Mouse (Mus musculus): ENCODE data around the gene Lrrc1. TPM values are rescaled to one million over a fixed set of nuclear protein-coding genes. Genes with fewer than 3 reads are reported as not detected.

Gene Lrrc1
- polyA plus RNA-seq, 1 experiment from 2014 or later: 4.9 TPM

DNA sequence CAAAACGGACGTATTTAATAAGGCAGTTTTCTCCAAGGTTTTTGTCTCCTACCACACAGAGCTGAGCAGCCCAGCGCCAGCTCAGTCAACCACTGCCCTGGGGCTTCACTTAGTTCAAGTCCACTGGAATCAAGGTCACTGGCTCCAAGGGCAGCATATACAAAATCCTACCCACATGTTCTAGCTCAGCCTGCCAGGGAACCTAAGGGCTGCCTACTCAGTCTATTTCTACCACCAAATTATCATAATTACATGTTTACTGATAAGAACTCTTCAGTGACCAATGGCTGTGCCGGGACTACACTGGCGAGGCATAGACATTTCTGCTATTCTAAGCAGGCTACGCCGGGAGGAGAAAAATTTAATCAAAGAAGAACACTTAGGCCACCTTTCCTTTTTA is 80.8 kb downstream of the Lrrc1 start:
- H3K4me1 ChIP-seq: peaks cover 38% of the 10 kb centered on the region
- peaks cover 3% of the 10 kb centered on the region; the same call in 1 of the 2 replicates for H3K36me3 ChIP-seq
- H3K27me3 ChIP-seq (ENCODE audit: low read depth, poor library complexity, severe bottlenecking): no peaks in the 10 kb centered on the region
- H3K4me3 ChIP-seq: no peak overlapping the region
- H3K9me3 ChIP-seq (replicated peaks): no peaks in the 10 kb centered on the region
- WGBS: 82% methylated on average over 7 of the region's 7 CpGs
- DNase-seq (ENCODE audit: low spot score): no peak
- H3K27ac ChIP-seq: peak overlapping the region; percentile 61; the same call in 1 of the 2 replicates

DNA sequence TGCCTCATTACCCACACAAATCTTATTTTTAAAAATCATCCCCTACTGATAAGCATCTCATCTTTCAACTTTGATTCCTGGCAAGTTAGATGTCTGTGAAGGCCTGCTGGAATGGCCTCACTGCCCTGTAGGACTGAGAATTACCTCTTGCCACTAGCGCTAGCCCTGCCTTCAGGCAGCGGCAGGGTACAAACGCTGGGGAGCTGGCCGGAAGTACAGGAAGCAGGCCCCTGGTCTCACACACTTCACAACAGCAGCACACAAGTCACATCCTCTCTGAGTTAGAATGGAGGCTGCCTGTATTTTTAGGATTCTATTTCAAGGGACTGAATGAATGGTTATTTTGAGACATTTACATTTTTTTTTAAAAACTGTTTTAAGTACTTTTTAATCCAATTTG is 81.5 kb downstream of the Lrrc1 start:
- Histone ChIP-seq H3K9me3 (replicated peaks) (no peaks in the 10 kb centered on the region), H3K36me3 (peaks cover under 1% of the 10 kb centered on the region; the same call in 1 of the 2 replicates), H3K27me3 (ENCODE audit: low read depth, poor library complexity, severe bottlenecking) (no peaks in the 10 kb centered on the region), H3K4me1 (peaks cover 38% of the 10 kb centered on the region), H3K27ac (no peak overlapping the region), H3K4me3 (no peak overlapping the region)
- WGBS: 60% methylated on average over 4 of the region's 4 CpGs
- DNase-seq (ENCODE audit: low spot score): no peak

DNA sequence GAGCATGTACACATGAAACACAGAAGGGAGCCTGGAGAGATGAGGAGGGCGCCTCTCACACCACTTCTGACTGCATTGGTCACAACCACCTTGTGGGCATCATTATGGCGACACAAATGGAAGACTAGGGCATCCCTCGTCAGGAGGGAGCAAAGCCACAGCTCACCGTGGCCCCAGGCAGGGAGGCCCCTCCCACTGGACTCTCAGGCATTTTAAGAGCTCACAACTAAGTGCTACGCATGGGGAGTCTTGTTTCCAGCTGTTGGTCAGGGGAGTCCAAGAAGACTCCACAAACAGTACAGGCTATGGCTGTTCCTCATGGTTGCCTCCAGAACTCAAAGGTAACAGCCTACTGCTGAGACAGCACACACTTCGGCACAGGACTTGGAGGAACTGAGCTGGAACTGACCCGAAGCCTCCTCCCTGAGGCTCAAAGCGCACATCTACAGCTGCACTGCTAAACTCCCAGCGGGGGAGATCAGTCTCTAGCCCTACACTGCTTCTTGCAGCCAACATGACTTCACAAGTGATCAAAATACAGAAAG is 83.2 kb downstream of the Lrrc1 start:
- H3K9me3 ChIP-seq (replicated peaks): no peaks in the 10 kb centered on the region
- no peak for DNase-seq (ENCODE audit: low spot score)
- no peaks in the 10 kb centered on the region for H3K27me3 ChIP-seq (ENCODE audit: low read depth, poor library complexity, severe bottlenecking)
- peaks cover 43% of the 10 kb centered on the region for H3K4me1 ChIP-seq
- 85% methylated on average over 9 of the region's 9 CpGs for WGBS
- H3K4me3 ChIP-seq: no peak overlapping the region
- 0 out of 2 replicates have a peak, but pooled peaks cover 5% of the 10 kb centered on the region for H3K36me3 ChIP-seq
- no peak overlapping the region for H3K27ac ChIP-seq

DNA sequence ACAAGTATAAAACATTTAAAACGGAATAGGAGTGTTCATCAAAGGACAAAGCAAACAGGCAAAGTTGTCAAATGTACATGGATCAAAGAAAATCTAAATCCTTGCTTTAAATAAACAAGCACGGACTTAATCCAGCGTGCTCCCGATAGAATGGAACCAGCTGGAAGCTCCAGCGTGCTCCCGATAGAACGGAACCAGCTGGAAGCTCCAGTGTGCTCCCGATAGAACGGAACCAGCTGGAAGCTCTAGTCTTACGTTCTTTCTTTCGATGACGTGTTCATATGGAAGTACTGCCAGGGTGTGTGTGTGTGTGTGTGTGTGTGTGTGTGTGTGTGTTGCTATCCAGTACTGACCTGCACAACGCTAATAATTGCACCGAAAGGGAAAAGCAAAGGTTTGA is 84.3 kb downstream of the Lrrc1 start:
- 93% methylated on average over 14 of the region's 14 CpGs for WGBS

DNA sequence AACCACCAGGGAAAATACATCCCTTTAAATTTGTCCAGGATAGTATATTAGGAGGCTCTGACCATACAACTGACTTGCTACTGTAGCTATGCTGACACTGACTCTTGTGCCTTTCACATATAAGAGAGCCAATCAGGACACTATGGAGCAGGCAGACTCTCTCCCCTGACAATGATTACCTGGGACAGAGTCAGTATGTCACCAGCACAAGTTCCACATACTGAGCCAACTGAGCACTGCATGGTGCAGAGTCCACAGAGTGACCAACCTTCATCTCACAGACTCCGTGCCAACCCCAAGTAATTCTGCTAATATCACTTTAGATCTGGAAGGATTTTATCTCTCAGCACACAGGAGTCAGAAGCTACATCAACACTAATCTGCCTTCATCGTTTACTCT is 85.3 kb downstream of the Lrrc1 start:
- peaks cover 26% of the 10 kb centered on the region for H3K4me1 ChIP-seq
- H3K9me3 ChIP-seq (replicated peaks): no peaks in the 10 kb centered on the region
- H3K27me3 ChIP-seq (ENCODE audit: low read depth, poor library complexity, severe bottlenecking): no peaks in the 10 kb centered on the region
- WGBS: 94% methylated on average over 2 of the region's 2 CpGs
- H3K4me3 ChIP-seq: no peak overlapping the region
- peaks cover 10% of the 10 kb centered on the region; the same call in 1 of the 2 replicates for H3K36me3 ChIP-seq
- no peak for DNase-seq (ENCODE audit: low spot score)
- H3K27ac ChIP-seq: no peak overlapping the region

More for the DNA sequence above, 84.3 kb downstream of the Lrrc1 start:
- Histone ChIP-seq H3K36me3 (0 out of 2 replicates have a peak, but pooled peaks cover 6% of the 10 kb centered on the region), H3K9me3 (replicated peaks) (no peaks in the 10 kb centered on the region), H3K4me1 (peaks cover 36% of the 10 kb centered on the region), H3K4me3 (no peak overlapping the region), H3K27ac (no peak overlapping the region), H3K27me3 (ENCODE audit: low read depth, poor library complexity, severe bottlenecking) (no peaks in the 10 kb centered on the region)
- no peak for DNase-seq (ENCODE audit: low spot score)

DNA sequence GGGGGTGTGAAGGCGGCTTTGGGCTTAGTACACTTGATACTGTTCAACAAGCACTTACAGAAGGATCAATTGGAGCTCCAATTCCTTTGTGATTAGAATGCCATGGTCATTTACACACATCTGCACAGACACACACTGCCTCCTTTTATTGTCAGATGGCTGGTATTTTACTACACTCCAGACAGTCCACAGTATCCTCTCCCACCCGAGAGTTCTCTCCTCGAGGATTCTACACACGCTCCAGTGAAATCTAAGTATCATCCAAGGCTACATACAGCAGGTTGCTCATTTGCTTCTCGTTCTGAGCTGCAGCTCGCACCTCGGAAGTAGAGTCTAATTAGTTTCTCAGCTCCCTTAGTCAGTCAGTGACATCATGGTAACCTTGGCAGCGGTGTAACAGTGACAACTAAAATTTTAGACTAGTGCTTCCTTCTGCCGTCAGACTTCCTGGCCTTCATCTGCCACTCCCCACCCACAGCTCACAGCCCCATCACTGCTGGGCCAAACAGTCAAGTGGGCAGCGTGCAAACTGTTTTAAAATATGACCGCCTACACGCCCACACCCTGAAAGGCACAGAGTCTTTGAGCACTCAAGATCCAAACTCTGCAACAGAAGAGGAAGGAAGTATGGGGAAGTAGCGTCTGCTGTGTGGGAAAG is 88.4 kb downstream of the Lrrc1 start:
- 89% methylated on average over 13 of the region's 13 CpGs for WGBS
- peaks cover 15% of the 10 kb centered on the region; the same call in 1 of the 2 replicates for H3K4me1 ChIP-seq
- H3K27ac ChIP-seq: no peak overlapping the region
- no peak for DNase-seq (ENCODE audit: low spot score)
- no peak overlapping the region for H3K4me3 ChIP-seq
- peaks cover 14% of the 10 kb centered on the region; the same call in 1 of the 2 replicates for H3K36me3 ChIP-seq
- H3K27me3 ChIP-seq (ENCODE audit: low read depth, poor library complexity, severe bottlenecking): no peaks in the 10 kb centered on the region
- H3K9me3 ChIP-seq (replicated peaks): no peaks in the 10 kb centered on the region

DNA sequence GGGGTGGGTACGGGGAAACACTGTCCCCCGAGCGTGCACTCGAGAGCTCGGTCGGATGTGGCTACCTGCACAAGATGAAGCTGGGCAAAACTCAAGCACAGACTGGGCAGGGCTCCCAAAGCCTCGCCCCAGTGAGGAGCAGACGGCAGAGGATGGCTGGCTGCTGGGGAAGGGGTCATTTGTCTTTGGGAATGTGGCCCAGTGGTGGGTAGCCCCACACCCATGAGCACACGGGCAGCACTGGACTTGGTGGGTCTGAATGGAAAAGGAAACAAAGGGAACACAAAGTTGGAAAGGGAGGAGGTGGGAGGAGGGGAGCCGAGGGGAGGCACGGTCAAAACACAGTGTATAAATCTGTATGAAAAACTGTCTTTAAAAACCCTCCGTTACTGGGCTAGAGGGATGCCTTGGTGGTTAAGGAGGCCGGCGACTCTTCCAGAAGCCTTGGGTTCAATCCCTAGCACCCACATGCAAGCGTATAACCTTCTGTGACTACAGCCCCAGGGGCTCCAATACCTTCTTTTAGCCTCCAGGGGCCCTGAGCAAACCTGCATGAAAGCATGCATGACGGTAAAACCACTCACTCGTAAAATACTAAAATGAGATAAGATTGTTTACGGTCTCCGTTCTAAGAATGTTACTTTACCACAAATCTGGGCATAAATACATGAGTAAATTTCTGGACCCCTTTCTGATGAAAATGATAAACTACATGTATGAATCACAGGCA is 89.1 kb downstream of the Lrrc1 start:
- H3K27me3 ChIP-seq (ENCODE audit: low read depth, poor library complexity, severe bottlenecking): no peaks in the 10 kb centered on the region
- H3K27ac ChIP-seq: no peak overlapping the region
- 91% methylated on average over 19 of the region's 19 CpGs for WGBS
- H3K9me3 ChIP-seq (replicated peaks): no peaks in the 10 kb centered on the region
- no peak overlapping the region for H3K4me3 ChIP-seq
- no peak for DNase-seq (ENCODE audit: low spot score)
- H3K36me3 ChIP-seq: peaks cover 14% of the 10 kb centered on the region; the same call in 1 of the 2 replicates
- H3K4me1 ChIP-seq: peaks cover 14% of the 10 kb centered on the region; the same call in 1 of the 2 replicates

DNA sequence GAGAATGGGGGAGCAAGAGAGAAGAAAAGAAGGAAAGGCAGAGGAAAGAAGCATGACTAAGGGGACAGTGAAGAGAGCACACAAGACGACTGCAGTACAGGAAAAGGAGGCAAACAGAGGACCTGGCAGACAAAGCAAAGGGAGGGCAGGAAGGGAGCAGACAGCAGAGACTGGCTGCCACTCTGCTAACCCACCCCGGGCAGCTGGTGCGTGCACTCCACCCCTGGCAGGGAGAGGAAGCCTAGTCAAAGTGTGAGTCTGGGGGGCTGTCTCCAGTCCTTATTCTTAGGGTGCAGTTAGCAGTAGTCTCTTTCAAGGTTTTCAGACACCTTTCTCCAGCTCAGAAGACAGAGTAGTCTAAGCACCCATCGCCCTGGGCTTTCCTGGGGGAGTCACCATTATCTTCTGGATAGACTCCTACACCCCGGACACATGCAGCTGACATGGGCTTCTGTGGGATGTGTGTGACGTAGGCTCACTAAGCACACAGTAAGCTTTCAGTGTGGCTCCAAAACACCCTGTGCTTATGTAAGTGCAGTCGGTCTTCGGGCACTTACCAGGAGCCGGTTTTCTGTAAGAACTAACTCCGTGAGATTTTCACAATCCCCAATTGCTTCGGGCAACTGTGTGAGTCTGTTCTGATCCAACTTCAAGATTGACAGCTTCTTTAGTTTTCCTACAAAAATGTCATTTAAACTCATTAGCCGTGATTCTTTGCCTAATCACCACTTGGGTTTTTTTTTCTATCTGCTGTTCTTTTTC is 92.4 kb downstream of the Lrrc1 start:
- no peak overlapping the region for H3K27ac ChIP-seq
- peaks cover 14% of the 10 kb centered on the region; the same call in 1 of the 2 replicates for H3K36me3 ChIP-seq
- no peak overlapping the region for H3K4me3 ChIP-seq
- H3K27me3 ChIP-seq (ENCODE audit: low read depth, poor library complexity, severe bottlenecking): no peaks in the 10 kb centered on the region
- peaks cover 14% of the 10 kb centered on the region; the same call in 1 of the 2 replicates for H3K4me1 ChIP-seq
- H3K9me3 ChIP-seq (replicated peaks): no peaks in the 10 kb centered on the region
- WGBS: 84% methylated on average over 12 of the region's 12 CpGs
- DNase-seq (ENCODE audit: low spot score): no peak

DNA sequence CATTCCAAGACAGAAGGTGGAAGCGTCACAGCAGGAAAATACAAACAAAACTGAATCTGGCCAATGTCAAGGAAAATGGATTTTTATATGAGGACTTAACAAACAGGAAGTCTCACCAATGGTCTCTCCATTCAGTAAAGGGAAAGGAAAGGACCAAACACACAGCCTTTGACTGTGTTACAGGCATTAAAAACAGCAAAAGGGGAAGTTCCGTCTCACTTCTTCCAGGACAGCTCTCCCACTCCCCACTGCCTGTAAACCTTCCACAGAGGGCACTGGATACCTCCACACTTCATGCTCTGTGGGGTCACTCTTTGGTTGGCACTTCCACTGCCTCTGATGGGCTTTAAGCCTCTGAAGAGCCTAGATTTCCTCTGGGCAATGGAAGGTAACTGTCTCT is 94.2 kb downstream of the Lrrc1 start:
- H3K27ac ChIP-seq: no peak overlapping the region
- 0 out of 2 replicates have a peak, but pooled peaks cover 9% of the 10 kb centered on the region for H3K4me1 ChIP-seq
- WGBS: 87% methylated on average over 2 of the region's 2 CpGs
- no peak for DNase-seq (ENCODE audit: low spot score)
- H3K36me3 ChIP-seq: peaks cover 9% of the 10 kb centered on the region; the same call in 1 of the 2 replicates
- no peaks in the 10 kb centered on the region for H3K9me3 ChIP-seq (replicated peaks)
- H3K27me3 ChIP-seq (ENCODE audit: low read depth, poor library complexity, severe bottlenecking): no peaks in the 10 kb centered on the region
- no peak overlapping the region for H3K4me3 ChIP-seq

DNA sequence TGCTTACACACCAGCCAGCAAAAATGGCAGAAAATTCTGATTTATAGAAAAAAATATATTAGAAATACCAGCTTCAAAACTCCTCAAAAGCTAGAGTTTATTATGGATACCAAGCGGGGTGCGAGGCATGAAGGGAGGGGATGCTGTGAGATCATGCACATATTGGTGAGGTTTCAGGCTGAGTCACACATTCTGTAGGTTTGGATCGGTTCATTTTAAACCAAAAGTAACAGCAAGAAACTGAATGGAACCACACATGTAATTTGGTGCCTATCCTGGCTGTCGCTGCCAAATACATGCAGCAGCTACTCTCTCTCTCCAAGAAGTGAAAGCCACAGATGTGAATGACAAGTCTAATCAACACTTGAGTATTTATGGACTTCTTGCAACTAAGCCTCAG is 99.8 kb downstream of the Lrrc1 start:
- no peaks in the 10 kb centered on the region for H3K27me3 ChIP-seq (ENCODE audit: low read depth, poor library complexity, severe bottlenecking)
- WGBS: 94% methylated on average over 4 of the region's 4 CpGs
- no peak for DNase-seq (ENCODE audit: low spot score)

DNA sequence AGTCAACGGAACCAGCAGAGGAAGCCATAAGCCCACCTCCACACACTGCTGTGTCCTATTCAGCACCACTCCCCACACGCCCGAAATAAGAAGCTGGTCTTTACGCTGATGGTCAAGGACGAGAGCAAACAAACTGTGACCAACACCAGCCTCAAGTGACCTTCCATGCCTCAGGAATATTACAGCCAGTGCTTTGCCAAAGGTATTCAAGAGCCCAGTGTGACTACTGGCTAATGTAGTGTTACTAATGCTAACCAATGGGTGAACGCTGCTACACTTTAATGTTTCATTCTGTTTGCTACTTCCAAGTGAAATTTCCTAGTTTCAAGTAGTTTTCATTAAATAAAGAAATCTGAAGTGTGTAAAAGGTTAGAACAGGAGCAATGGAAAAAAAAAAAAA is 105.3 kb downstream of the Lrrc1 start:
- no peaks in the 10 kb centered on the region for H3K27me3 ChIP-seq (ENCODE audit: low read depth, poor library complexity, severe bottlenecking)
- H3K36me3 ChIP-seq: peaks cover 12% of the 10 kb centered on the region
- 0 out of 2 replicates have a peak, but pooled peaks cover 5% of the 10 kb centered on the region for H3K4me1 ChIP-seq
- H3K27ac ChIP-seq: no peak overlapping the region
- H3K4me3 ChIP-seq: no peak overlapping the region
- 91% methylated on average over 6 of the region's 6 CpGs for WGBS
- DNase-seq (ENCODE audit: low spot score): no peak
- no peaks in the 10 kb centered on the region for H3K9me3 ChIP-seq (replicated peaks)

More for the DNA sequence above, 99.8 kb downstream of the Lrrc1 start:
- Histone ChIP-seq H3K27ac (no peak overlapping the region), H3K9me3 (replicated peaks) (no peaks in the 10 kb centered on the region), H3K36me3 (peaks cover 5% of the 10 kb centered on the region; the same call in 1 of the 2 replicates), H3K4me1 (no peaks in the 10 kb centered on the region), H3K4me3 (no peak overlapping the region)

DNA sequence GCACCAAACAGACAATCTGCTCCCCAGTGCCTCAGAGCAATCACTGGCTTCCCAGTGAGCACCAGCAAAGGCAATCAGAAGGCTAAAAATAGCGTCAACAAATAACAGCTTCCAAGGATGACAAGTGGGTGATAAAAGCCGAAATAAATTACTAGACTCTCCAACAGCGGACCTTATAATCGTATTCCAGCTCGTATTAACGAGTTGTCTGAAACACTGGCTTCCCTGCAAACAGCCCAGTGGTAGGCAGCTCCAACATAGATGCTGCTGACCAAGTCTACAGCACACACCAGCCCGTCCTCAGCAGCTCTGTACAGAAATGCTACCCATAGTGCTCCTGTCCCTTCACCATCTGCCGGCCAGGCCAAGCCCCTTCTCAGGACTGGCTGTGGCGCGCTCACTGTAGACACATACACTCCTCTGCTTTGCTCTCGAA is 105.8 kb downstream of the Lrrc1 start:
- WGBS: 78% methylated on average over 11 of the region's 11 CpGs
- Histone ChIP-seq H3K36me3 (peaks cover 14% of the 10 kb centered on the region), H3K4me1 (0 out of 2 replicates have a peak, but pooled peaks cover 5% of the 10 kb centered on the region), H3K27me3 (ENCODE audit: low read depth, poor library complexity, severe bottlenecking) (no peaks in the 10 kb centered on the region), H3K27ac (no peak overlapping the region), H3K4me3 (no peak overlapping the region), H3K9me3 (replicated peaks) (no peaks in the 10 kb centered on the region)
- no peak for DNase-seq (ENCODE audit: low spot score)

Measured in limb, embryonic 10.5 days (tissue).